Mouse (Mus musculus) small intestine, adult 2 months (tissue): ENCODE data around the gene Rab31.

Experiments
- CTCF ChIP-seq: fragments of 200-500 bp; IDR thresholded peaks from 2 replicates; pipeline ENCODE4 v1.5.1; 2012; ENCODE audit warnings: low read depth, mild to moderate bottlenecking, control low read depth, inconsistent platforms, low read length, moderate library complexity, mixed read lengths; ENCODE audit not compliant: insufficient replicate concordance, insufficient read length; ENCODE audit errors: extremely low read depth
- POLR2A ChIP-seq: fragments of 200-500 bp; IDR thresholded peaks from 2 replicates; pipeline ENCODE4 v1.6.1; 2012; ENCODE audit warnings: low read depth, mild to moderate bottlenecking, control low read depth, inconsistent platforms, low read length, moderate library complexity

DNA sequence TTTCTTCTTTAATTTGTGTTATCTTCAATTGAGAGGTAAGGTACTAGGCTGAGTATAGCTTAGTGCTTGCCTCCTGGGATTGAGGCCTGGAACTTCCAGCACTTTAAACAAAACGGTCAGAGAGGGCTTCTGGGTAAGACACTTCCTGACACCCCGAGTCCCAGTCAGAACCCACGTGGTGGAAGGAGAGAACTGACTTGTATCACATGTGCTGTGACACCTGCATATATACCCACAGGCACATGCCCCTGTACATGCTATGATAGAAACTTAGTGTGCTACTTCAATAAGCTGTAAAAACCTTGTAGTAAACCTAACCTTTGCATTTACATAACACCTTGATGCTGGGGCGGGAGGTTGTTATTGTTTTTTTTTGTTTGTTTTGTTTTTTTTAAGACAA is 25.9 kb upstream of the Rab31 start:
- no peak for TF ChIP-seq CTCF
- TF ChIP-seq POLR2A = no peak
